Mouse (Mus musculus) embryonic facial prominence, embryonic 15.5 days (tissue): ENCODE measurements at regions not wholly inside any gene's neighbourhood (a gene's known extent, or its start where the extent isn't known, plus 50 kb on each side); places are given as distances from the start of the nearest gene placed in this dataset.

Experiments
- ATAC-seq: fragments of 200-750 bp; cut with Nextera tagmentation; 2 replicates; pipeline ENCODE4 v1.8.0; 2017; ENCODE audit warnings: low read depth, moderate TSS enrichment; ENCODE audit not compliant: insufficient number of reproducible peaks, low FRiP score, low TSS enrichment
- H3K27ac ChIP-seq: fragments of 300-500 bp; sonication (generic); replicated peaks from 2 replicates; pipeline ENCODE4 v1.5.1; 2015; ENCODE audit warnings: mild to moderate bottlenecking, inconsistent platforms
- H3K27me3 ChIP-seq: fragments of 300-500 bp; sonication (generic); 2 replicates; pipeline ENCODE4 v1.6.1; 2015; ENCODE audit warnings: inconsistent platforms
- H3K36me3 ChIP-seq: fragments of 300-500 bp; sonication (generic); 2 replicates; pipeline ENCODE4 v1.6.1; 2015; ENCODE audit warnings: mild to moderate bottlenecking, inconsistent platforms
- H3K4me1 ChIP-seq: fragments of 300-500 bp; sonication (generic); 2 replicates; pipeline ENCODE4 v1.6.1; 2015; ENCODE audit warnings: inconsistent platforms
- H3K4me2 ChIP-seq: fragments of 300-500 bp; sonication (generic); replicated peaks from 2 replicates; pipeline ENCODE4 v1.6.1; 2015; ENCODE audit warnings: mild to moderate bottlenecking, inconsistent platforms
- H3K4me3 ChIP-seq: fragments of 300-500 bp; sonication (generic); replicated peaks from 2 replicates; pipeline ENCODE4 v1.5.1; 2015; ENCODE audit warnings: mild to moderate bottlenecking, inconsistent platforms
- H3K9ac ChIP-seq: fragments of 300-500 bp; sonication (generic); 2 replicates; pipeline ENCODE4 v1.6.1; 2015; ENCODE audit warnings: inconsistent platforms
- H3K9me3 ChIP-seq: fragments of 300-500 bp; sonication (generic); replicated peaks from 2 replicates; pipeline ENCODE4 v1.6.1; 2016; ENCODE audit warnings: inconsistent platforms
- WGBS: fragments of 180-500 bp; shearing (Covaris S2); methylation state at CpG from one replicate; pipeline ENCODE4 v1.1.7; 2015; 5-methylcytosine and 5-hydroxymethylcytosine counted together

DNA sequence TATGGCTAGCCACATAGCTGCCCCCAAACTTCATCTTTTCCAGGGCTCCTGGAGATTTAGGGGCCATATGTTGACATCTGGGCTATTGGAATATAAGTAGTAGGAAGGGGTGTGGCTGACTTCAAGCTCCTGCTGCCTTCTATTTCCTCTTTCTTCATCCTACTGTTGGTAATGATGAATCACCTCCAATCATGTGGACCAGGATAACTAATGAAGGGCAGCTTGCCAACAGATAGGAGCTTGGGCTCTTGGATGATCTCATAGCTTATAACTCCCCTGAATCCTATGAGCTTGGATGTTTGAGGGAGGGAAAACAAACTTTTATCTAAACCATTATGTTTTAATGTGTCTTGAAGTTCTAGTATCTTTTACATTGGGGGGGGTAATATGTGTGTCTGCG lies 92.2 kb upstream of the Tsc22d2 start:
- Histone ChIP-seq H3K36me3 (no peaks in the 10 kb centered on the region), H3K4me3 (no peak overlapping the region), H3K4me1 (no peaks in the 10 kb centered on the region), H3K9me3 (no peaks in the 10 kb centered on the region), H3K27me3 (no peaks in the 10 kb centered on the region), H3K27ac (no peak overlapping the region), H3K9ac (no peak overlapping the region), H3K4me2 (no peak overlapping the region)
- no peak for ATAC-seq
- 94% methylated on average over 1 of the region's 1 CpGs for whole genome bisulfite sequencing

GRCm38 (mm10) chr3:58327721-58328120 lies 86.8 kb upstream of the Tsc22d2 start:
- Histone ChIP-seq H3K4me1 (no peaks in the 10 kb centered on the region), H3K36me3 (no peaks in the 10 kb centered on the region), H3K9ac (no peak overlapping the region), H3K9me3 (no peaks in the 10 kb centered on the region), H3K27me3 (no peaks in the 10 kb centered on the region), H3K4me3 (no peak overlapping the region), H3K27ac (no peak overlapping the region), H3K4me2 (no peak overlapping the region)
- no peak for ATAC-seq
- 49% methylated on average over 2 of the region's 2 CpGs for WGBS

DNA sequence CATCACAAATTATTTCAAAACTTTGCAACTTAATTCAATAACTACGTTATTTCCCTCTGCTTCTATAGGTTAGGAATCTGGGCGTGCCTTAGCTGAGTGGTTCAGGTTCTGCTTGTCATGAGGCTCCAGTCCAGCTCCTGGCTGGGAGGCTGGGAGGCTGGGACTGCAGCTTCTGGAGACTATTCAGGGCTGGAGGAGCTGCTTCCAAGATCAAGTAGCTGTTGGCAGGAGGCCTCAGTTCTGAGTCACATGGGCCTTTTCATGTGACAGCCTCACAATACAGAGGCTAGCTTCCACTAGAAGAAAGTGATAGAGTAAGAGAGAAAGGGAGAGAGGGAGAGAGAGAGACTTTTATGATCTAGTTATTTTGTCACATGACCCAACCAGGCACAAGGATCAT lies 84.3 kb upstream of the Tsc22d2 start:
- Histone ChIP-seq H3K4me1 (peaks cover 5% of the 10 kb centered on the region), H3K9ac (no peak overlapping the region), H3K4me3 (no peak overlapping the region), H3K27ac (no peak overlapping the region), H3K36me3 (no peaks in the 10 kb centered on the region), H3K9me3 (no peaks in the 10 kb centered on the region), H3K27me3 (no peaks in the 10 kb centered on the region), H3K4me2 (no peak overlapping the region)
- ATAC-seq: no peak
- 51% methylated on average over 2 of the region's 2 CpGs for WGBS

- Histone ChIP-seq H3K27ac (no peak overlapping the region), H3K4me3 (no peak overlapping the region), H3K9me3 (no peaks in the 10 kb centered on the region), H3K9ac (no peak overlapping the region), H3K27me3 (no peaks in the 10 kb centered on the region), H3K4me2 (no peak overlapping the region; the same call in 1 of the 2 replicates), H3K4me1 (peaks cover 20% of the 10 kb centered on the region), H3K36me3 (no peaks in the 10 kb centered on the region)
- 36% methylated on average over 7 of the region's 7 CpGs for WGBS
- ATAC-seq: peak; percentile 63; the same call in 1 of the 2 replicates
Measured at GRCm38 (mm10) chr3:58333997-58334396, 80.5 kb upstream of the Tsc22d2 start.

- no peaks in the 10 kb centered on the region for H3K27me3 ChIP-seq
- H3K36me3 ChIP-seq: no peaks in the 10 kb centered on the region
- no peak overlapping the region for H3K9ac ChIP-seq
- no peak overlapping the region for H3K4me3 ChIP-seq
- no peak for ATAC-seq
- H3K9me3 ChIP-seq: no peaks in the 10 kb centered on the region
- WGBS: 34% methylated on average over 6 of the region's 6 CpGs
- peaks cover 20% of the 10 kb centered on the region for H3K4me1 ChIP-seq
- H3K27ac ChIP-seq: no peak overlapping the region
- no peak overlapping the region for H3K4me2 ChIP-seq
Measured at GRCm38 (mm10) chr3:58335277-58335676, 79.2 kb upstream of the Tsc22d2 start.

DNA sequence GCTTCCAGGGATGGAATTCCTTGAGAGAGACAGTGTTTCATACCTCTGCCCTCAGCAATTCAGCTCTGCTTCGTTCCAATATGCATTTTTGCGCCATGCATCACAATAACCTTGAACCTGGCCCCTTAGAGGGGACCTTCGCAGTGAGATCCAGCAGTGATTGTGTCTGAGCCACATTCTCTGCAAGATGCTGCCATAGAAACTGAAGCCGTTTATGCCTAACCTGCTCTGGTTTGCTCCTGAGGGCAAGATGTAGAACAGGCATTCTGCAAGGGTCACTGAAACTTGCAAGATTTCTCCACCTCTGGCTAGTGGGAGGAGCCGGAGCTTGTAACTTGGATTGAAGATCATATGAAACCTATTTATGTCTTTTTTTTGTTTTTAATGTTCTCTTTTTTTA lies 78.4 kb upstream of the Tsc22d2 start:
- H3K9ac ChIP-seq: no peak overlapping the region
- H3K9me3 ChIP-seq: no peaks in the 10 kb centered on the region
- no peaks in the 10 kb centered on the region for H3K27me3 ChIP-seq
- H3K27ac ChIP-seq: 0 out of 2 replicates have a peak overlapping the region, but pooled peaks have one; percentile 9
- H3K4me2 ChIP-seq: 0 out of 2 replicates have a peak overlapping the region, but pooled peaks have one; percentile 5
- ATAC-seq: no peak
- no peaks in the 10 kb centered on the region for H3K36me3 ChIP-seq
- H3K4me1 ChIP-seq: peaks cover 20% of the 10 kb centered on the region
- H3K4me3 ChIP-seq: no peak overlapping the region
- 34% methylated on average over 5 of the region's 5 CpGs for WGBS

- no peak overlapping the region for H3K4me3 ChIP-seq
- no peak overlapping the region for H3K9ac ChIP-seq
- peaks cover 20% of the 10 kb centered on the region for H3K4me1 ChIP-seq
- ATAC-seq: no peak
- 55% methylated on average over 6 of the region's 6 CpGs for WGBS
- 0 out of 2 replicates have a peak overlapping the region, but pooled peaks have one; percentile 9 for H3K27ac ChIP-seq
- no peak overlapping the region for H3K4me2 ChIP-seq
- no peaks in the 10 kb centered on the region for H3K36me3 ChIP-seq
- H3K27me3 ChIP-seq: no peaks in the 10 kb centered on the region
- H3K9me3 ChIP-seq: no peaks in the 10 kb centered on the region
Measured at GRCm38 (mm10) chr3:58336590-58336989, 77.9 kb upstream of the Tsc22d2 start.

DNA sequence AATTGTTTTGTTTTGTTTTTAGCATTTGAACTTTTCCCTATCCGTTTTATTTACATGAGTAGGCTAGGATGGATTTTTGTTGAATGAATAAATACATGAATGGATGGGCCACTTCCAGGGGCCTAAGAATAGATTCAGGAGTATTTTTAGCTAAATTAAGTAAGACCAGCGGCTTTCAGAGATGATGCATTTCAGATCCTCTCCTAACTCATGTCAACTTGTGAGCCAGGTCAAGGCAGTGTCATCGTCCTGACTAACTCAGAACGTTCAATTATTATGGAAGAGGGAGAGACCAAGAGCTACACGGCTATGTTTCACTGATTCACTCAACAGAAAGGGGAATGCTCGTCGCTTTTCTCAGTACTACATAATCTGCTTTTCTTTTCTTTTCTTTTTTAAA lies 75.5 kb upstream of the Tsc22d2 start:
- ATAC-seq: no peak

DNA sequence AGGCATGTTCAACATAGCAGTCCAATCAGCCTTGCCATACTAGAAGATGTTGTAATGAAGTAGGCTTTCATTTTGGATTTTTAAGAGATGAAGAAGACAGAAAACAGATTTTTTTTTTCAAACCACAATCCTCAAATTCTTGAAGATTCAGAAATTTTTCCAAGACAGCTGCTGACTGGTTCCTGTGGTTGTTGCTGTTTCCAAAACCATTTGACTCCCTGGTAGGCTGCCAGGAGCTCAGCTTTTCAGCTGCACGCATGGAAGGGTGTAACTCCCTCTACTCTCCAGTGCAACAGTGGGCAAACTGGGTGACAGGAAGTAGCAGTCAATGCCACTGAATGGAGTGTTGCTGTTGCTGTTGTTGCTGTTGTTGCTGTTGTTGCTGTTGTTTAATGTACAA lies 72.4 kb upstream of the Tsc22d2 start:
- WGBS: 29% methylated on average over 1 of the region's 1 CpGs
- Histone ChIP-seq H3K9me3 (no peaks in the 10 kb centered on the region), H3K4me3 (no peak overlapping the region), H3K27me3 (no peaks in the 10 kb centered on the region), H3K27ac (no peak overlapping the region), H3K4me2 (no peak overlapping the region), H3K4me1 (no peaks in the 10 kb centered on the region), H3K36me3 (no peaks in the 10 kb centered on the region), H3K9ac (no peak overlapping the region)
- no peak for ATAC-seq

More for the DNA sequence above, 75.5 kb upstream of the Tsc22d2 start:
- WGBS: 84% methylated on average over 7 of the region's 7 CpGs
- Histone ChIP-seq H3K4me2 (no peak overlapping the region), H3K9ac (no peak overlapping the region), H3K27me3 (no peaks in the 10 kb centered on the region), H3K27ac (no peak overlapping the region), H3K4me1 (peaks cover 18% of the 10 kb centered on the region), H3K9me3 (no peaks in the 10 kb centered on the region), H3K36me3 (no peaks in the 10 kb centered on the region), H3K4me3 (no peak overlapping the region)

GRCm38 (mm10) chr3:58362563-58362962 lies 52.0 kb upstream of the Tsc22d2 start:
- no peaks in the 10 kb centered on the region for H3K9me3 ChIP-seq
- no peaks in the 10 kb centered on the region for H3K27me3 ChIP-seq
- no peak overlapping the region for H3K9ac ChIP-seq
- no peaks in the 10 kb centered on the region for H3K36me3 ChIP-seq
- H3K4me1 ChIP-seq: no peaks in the 10 kb centered on the region
- no peak overlapping the region for H3K27ac ChIP-seq
- WGBS: 80% methylated on average over 4 of the region's 4 CpGs
- ATAC-seq: no peak
- no peak overlapping the region for H3K4me3 ChIP-seq
- no peak overlapping the region for H3K4me2 ChIP-seq

DNA sequence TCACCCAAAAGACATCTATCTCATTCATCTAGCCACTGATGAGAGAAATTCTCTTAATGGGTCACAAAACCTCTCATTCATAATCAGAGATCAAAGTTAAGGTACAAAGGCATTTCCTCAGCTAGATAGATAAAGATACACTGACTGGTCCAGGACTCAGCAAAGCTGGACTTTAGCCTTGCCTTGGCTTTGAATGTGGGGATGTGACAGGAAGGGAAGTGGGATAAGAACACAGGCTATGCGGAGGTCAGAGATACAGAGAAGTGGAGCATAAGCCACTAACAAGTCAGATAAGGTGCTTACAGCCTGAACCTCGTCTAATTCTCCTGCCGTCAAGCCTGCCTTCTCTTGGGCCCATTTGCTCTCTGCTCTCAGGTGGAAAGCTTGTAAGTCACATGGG lies 50.0 kb upstream of the Tsc22d2 start:
- no peak for ATAC-seq
- H3K36me3 ChIP-seq: no peaks in the 10 kb centered on the region
- H3K27ac ChIP-seq: no peak overlapping the region
- H3K4me1 ChIP-seq: no peaks in the 10 kb centered on the region
- no peak overlapping the region for H3K9ac ChIP-seq
- no peak overlapping the region for H3K4me3 ChIP-seq
- H3K4me2 ChIP-seq: no peak overlapping the region
- 81% methylated on average over 3 of the region's 3 CpGs for WGBS
- H3K27me3 ChIP-seq: no peaks in the 10 kb centered on the region
- H3K9me3 ChIP-seq: no peaks in the 10 kb centered on the region
